Comparison of ENCODE assay signal across 10 mouse cellular contexts in the genomic region with DNA sequence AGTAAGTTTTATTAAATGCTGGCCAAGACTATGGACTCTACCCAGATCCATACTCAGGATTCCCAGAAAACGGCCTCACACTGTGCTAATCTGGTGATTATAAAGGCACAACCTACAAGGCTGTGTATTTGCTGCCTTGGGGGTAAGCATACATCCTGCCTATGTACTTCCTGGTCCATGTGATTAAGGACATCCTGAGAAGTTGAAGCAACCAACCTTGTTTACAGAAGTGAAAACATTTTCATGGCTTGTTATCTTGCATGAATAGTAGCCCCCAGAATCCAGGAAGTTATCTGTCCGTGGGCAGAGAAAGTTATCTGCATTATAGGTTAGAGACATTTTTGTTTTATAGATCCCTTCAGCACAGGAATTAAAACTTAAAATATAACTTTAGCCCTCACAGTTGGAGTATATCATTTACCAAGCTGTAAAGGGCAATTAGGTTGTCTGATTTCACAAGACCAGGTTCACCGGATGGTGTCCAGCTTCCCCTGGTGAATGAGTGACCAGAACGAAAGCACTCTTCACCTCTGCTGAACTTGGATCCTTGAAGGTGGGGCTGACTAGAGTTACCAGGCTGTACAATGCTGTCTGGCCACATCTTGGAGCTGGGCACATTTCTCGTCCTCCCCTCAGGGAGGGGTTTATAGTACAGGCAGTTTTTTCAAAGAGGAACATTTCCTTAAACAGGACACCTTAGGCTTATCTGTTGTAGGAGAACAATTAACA.
DNase-seq lines count a peak whose midpoint lies in the region; ATAC-seq lines count a peak whose summit lies in the region.
"Had no signal": no experiment of that assay in that cellular context is flagged by ENCODE, and none has a peak within 500 bp of the region (broad histone marks: within the 10 kb centered on the region; RNA-seq: fewer than 3 reads in every experiment).

No protein-coding gene starts in this region.

- H3K4me2 ChIP-seq in hindbrain, embryonic 13.5 days: no peak overlapping the region
- H3K4me2 ChIP-seq: embryonic facial prominence, embryonic 15.5 days; heart, embryonic 15.5 days had no signal

- H3K9ac ChIP-seq in hindbrain, embryonic 13.5 days: no peak overlapping the region
- H3K9ac ChIP-seq: embryonic facial prominence, embryonic 15.5 days; heart, embryonic 15.5 days had no signal

- H3K27me3 ChIP-seq in hindbrain, embryonic 13.5 days: no peaks in the 10 kb centered on the region
- H3K27me3 ChIP-seq: embryonic facial prominence, embryonic 15.5 days; heart, embryonic 15.5 days had no signal

- H3K4me3 ChIP-seq in hindbrain, embryonic 13.5 days: no peak overlapping the region
- H3K4me3 ChIP-seq: embryonic facial prominence, embryonic 15.5 days; heart, embryonic 15.5 days had no signal

- peak; percentile 45 to 52 for DNase-seq in gastrocnemius, adult 8-10 months (ENCODE audit: low spot score in 2 of 2)
- peak; percentile 68 for DNase-seq in kidney, postnatal 10 days
- DNase-seq in lung, postnatal 36 days: peak; percentile 79
- DNase-seq in adrenal gland, adult 8-10 months: no peak
- DNase-seq in testis, postnatal 14 days (ENCODE audit: low spot score): no peak
- DNase-seq: cerebellum, adult 18-20 months had no signal

- H3K27ac ChIP-seq in hindbrain, embryonic 13.5 days: no peak overlapping the region
- H3K27ac ChIP-seq: embryonic facial prominence, embryonic 15.5 days; heart, embryonic 15.5 days had no signal

- H3K36me3 ChIP-seq in hindbrain, embryonic 13.5 days: no peaks in the 10 kb centered on the region
- H3K36me3 ChIP-seq: embryonic facial prominence, embryonic 15.5 days; heart, embryonic 15.5 days had no signal

- H3K9me3 ChIP-seq in hindbrain, embryonic 13.5 days: no peaks in the 10 kb centered on the region
- H3K9me3 ChIP-seq: embryonic facial prominence, embryonic 15.5 days; heart, embryonic 15.5 days had no signal

- peak; percentile 23 for ATAC-seq in CD4-positive, CD25-positive, alpha-beta regulatory T cell, adult 4 months
- no peak for ATAC-seq in hindbrain, embryonic 13.5 days (ENCODE audit: low FRiP score)

- 87% methylated on average over 5 of the region's 5 CpGs for WGBS in hindbrain, embryonic 13.5 days

- no peaks in the 10 kb centered on the region for H3K4me1 ChIP-seq in hindbrain, embryonic 13.5 days (replicated peaks)

Comparison
In these comparisons a context has a peak if more than half of its experiments do, and no peak if none do; other contexts are left out.
1. DNase-seq: peak in gastrocnemius, adult 8-10 months (2 of 2), kidney, postnatal 10 days (single experiment) and lung, postnatal 36 days (single experiment); none in adrenal gland, adult 8-10 months (single experiment) and testis, postnatal 14 days (single experiment).